Mouse (Mus musculus): ENCODE results near the gene Necap1. TPM values are rescaled to one million over a fixed set of nuclear protein-coding genes. Genes with fewer than 3 reads are reported as not detected.

Gene Necap1
- 53.9 and 54.3 TPM in 2 replicates for polyA plus RNA-seq (2014; fragmentation: Nextera tagmentation; extraction: Ambion mirVana)

GRCm38 (mm10) chr6:122873871-122874719 is at the start of gene Necap1:
Gene Necap1 (plus strand): TSS chr6:122874474.
- no peaks in the 10 kb centered on the region for H3K27me3 ChIP-seq (ENCODE audit: control insufficient read depth, insufficient read depth, low read length)
- no peaks in the 10 kb centered on the region for H3K9me3 ChIP-seq (ENCODE audit: control insufficient read depth, low read depth, low read length)
- H3K4me3 ChIP-seq (ENCODE audit: low read depth, low read length): peak within 1 kb of the TSS; percentile 77
- 7% methylated on average over 43 of the region's 43 CpGs for WGBS
- H3K9ac ChIP-seq (replicated peaks; ENCODE audit: low read depth, low read length): peak within 1 kb of the TSS; percentile 84
- H3K4me2 ChIP-seq (replicated peaks; ENCODE audit: low read depth, low read length): peak within 1 kb of the TSS; percentile 54
- H3K4me1 ChIP-seq (ENCODE audit: control insufficient read depth, insufficient read depth, low read length): peaks cover 7% of the 10 kb centered on the region
- peaks cover 9% of the 10 kb centered on the region; the same call in 1 of the 2 replicates for H3K36me3 ChIP-seq (ENCODE audit: control insufficient read depth, insufficient read depth, low read length)
- H3K27ac ChIP-seq (ENCODE audit: low read length): peak within 1 kb of the TSS; percentile 80
- ATAC-seq (ENCODE audit: insufficient number of reproducible peaks, insufficient read depth, low FRiP score, low read depth): peak; percentile 94

GRCm38 (mm10) chr6:122825166-122825565 is 49.1 kb upstream of the Necap1 start:
- Histone ChIP-seq H3K27me3 (ENCODE audit: control insufficient read depth, insufficient read depth, low read length) (no peaks in the 10 kb centered on the region), H3K27ac (ENCODE audit: low read length) (no peak overlapping the region), H3K4me2 (replicated peaks; ENCODE audit: low read depth, low read length) (no peak overlapping the region), H3K9ac (replicated peaks; ENCODE audit: low read depth, low read length) (no peak overlapping the region), H3K4me1 (ENCODE audit: control insufficient read depth, insufficient read depth, low read length) (peaks cover 23% of the 10 kb centered on the region), H3K9me3 (ENCODE audit: control insufficient read depth, low read depth, low read length) (no peaks in the 10 kb centered on the region), H3K4me3 (ENCODE audit: low read depth, low read length) (no peak overlapping the region), H3K36me3 (ENCODE audit: control insufficient read depth, insufficient read depth, low read length) (peaks cover 3% of the 10 kb centered on the region; the same call in 1 of the 2 replicates)
- 86% methylated on average over 9 of the region's 9 CpGs for WGBS
- no peak for ATAC-seq (ENCODE audit: insufficient number of reproducible peaks, insufficient read depth, low FRiP score, low read depth)

GRCm38 (mm10) chr6:122825923-122826742 is 48.1 kb upstream of the Necap1 start:
- ATAC-seq (ENCODE audit: insufficient number of reproducible peaks, insufficient read depth, low FRiP score, low read depth): peak; percentile 94
- peak overlapping the region; percentile 29 for H3K4me3 ChIP-seq (ENCODE audit: low read depth, low read length)
- WGBS: 1% methylated on average over 29 of the region's 29 CpGs
- H3K27me3 ChIP-seq (ENCODE audit: control insufficient read depth, insufficient read depth, low read length): no peaks in the 10 kb centered on the region
- peak overlapping the region; percentile 72; the same call in 1 of the 2 replicates for H3K27ac ChIP-seq (ENCODE audit: low read length)
- peaks cover 3% of the 10 kb centered on the region; the same call in 1 of the 2 replicates for H3K36me3 ChIP-seq (ENCODE audit: control insufficient read depth, insufficient read depth, low read length)
- H3K9ac ChIP-seq (replicated peaks; ENCODE audit: low read depth, low read length): peak overlapping the region; percentile 4; the same call in 1 of the 2 replicates
- H3K4me1 ChIP-seq (ENCODE audit: control insufficient read depth, insufficient read depth, low read length): peaks cover 15% of the 10 kb centered on the region
- peak overlapping the region; percentile 76 for H3K4me2 ChIP-seq (replicated peaks; ENCODE audit: low read depth, low read length)
- H3K9me3 ChIP-seq (ENCODE audit: control insufficient read depth, low read depth, low read length): no peaks in the 10 kb centered on the region

GRCm38 (mm10) chr6:122828086-122828485 is 46.2 kb upstream of the Necap1 start:
- H3K27me3 ChIP-seq (ENCODE audit: control insufficient read depth, insufficient read depth, low read length): no peaks in the 10 kb centered on the region
- no peaks in the 10 kb centered on the region for H3K9me3 ChIP-seq (ENCODE audit: control insufficient read depth, low read depth, low read length)
- no peak for ATAC-seq (ENCODE audit: insufficient number of reproducible peaks, insufficient read depth, low FRiP score, low read depth)
- H3K4me1 ChIP-seq (ENCODE audit: control insufficient read depth, insufficient read depth, low read length): peaks cover 11% of the 10 kb centered on the region
- no peak overlapping the region for H3K4me2 ChIP-seq (replicated peaks; ENCODE audit: low read depth, low read length)
- H3K27ac ChIP-seq (ENCODE audit: low read length): no peak overlapping the region
- WGBS: 48% methylated on average over 13 of the region's 13 CpGs
- H3K36me3 ChIP-seq (ENCODE audit: control insufficient read depth, insufficient read depth, low read length): peaks cover 4% of the 10 kb centered on the region; the same call in 1 of the 2 replicates
- no peak overlapping the region for H3K9ac ChIP-seq (replicated peaks; ENCODE audit: low read depth, low read length)
- no peak overlapping the region for H3K4me3 ChIP-seq (ENCODE audit: low read depth, low read length)

- 75% methylated on average over 7 of the region's 7 CpGs for WGBS
- Histone ChIP-seq H3K4me2 (replicated peaks; ENCODE audit: low read depth, low read length) (no peak overlapping the region), H3K9ac (replicated peaks; ENCODE audit: low read depth, low read length) (no peak overlapping the region), H3K27me3 (ENCODE audit: control insufficient read depth, insufficient read depth, low read length) (no peaks in the 10 kb centered on the region), H3K36me3 (ENCODE audit: control insufficient read depth, insufficient read depth, low read length) (peaks cover 35% of the 10 kb centered on the region), H3K4me3 (ENCODE audit: low read depth, low read length) (no peak overlapping the region), H3K27ac (ENCODE audit: low read length) (no peak overlapping the region), H3K9me3 (ENCODE audit: control insufficient read depth, low read depth, low read length) (no peaks in the 10 kb centered on the region), H3K4me1 (ENCODE audit: control insufficient read depth, insufficient read depth, low read length) (no peaks in the 10 kb centered on the region)
- no peak for ATAC-seq (ENCODE audit: insufficient number of reproducible peaks, insufficient read depth, low FRiP score, low read depth)
Measured at GRCm38 (mm10) chr6:122832880-122833279, 41.4 kb upstream of the Necap1 start.

GRCm38 (mm10) chr6:122834365-122834764 is 39.9 kb upstream of the Necap1 start:
- Histone ChIP-seq H3K9ac (replicated peaks; ENCODE audit: low read depth, low read length) (no peak overlapping the region), H3K27me3 (ENCODE audit: control insufficient read depth, insufficient read depth, low read length) (no peaks in the 10 kb centered on the region), H3K27ac (ENCODE audit: low read length) (no peak overlapping the region), H3K4me3 (ENCODE audit: low read depth, low read length) (no peak overlapping the region), H3K9me3 (ENCODE audit: control insufficient read depth, low read depth, low read length) (no peaks in the 10 kb centered on the region), H3K4me2 (replicated peaks; ENCODE audit: low read depth, low read length) (no peak overlapping the region), H3K4me1 (ENCODE audit: control insufficient read depth, insufficient read depth, low read length) (no peaks in the 10 kb centered on the region), H3K36me3 (ENCODE audit: control insufficient read depth, insufficient read depth, low read length) (peaks cover 37% of the 10 kb centered on the region)
- 60% methylated on average over 4 of the region's 4 CpGs for WGBS
- no peak for ATAC-seq (ENCODE audit: insufficient number of reproducible peaks, insufficient read depth, low FRiP score, low read depth)

GRCm38 (mm10) chr6:122836974-122837373 is 37.3 kb upstream of the Necap1 start:
- no peak for ATAC-seq (ENCODE audit: insufficient number of reproducible peaks, insufficient read depth, low FRiP score, low read depth)
- Histone ChIP-seq H3K4me1 (ENCODE audit: control insufficient read depth, insufficient read depth, low read length) (no peaks in the 10 kb centered on the region), H3K9ac (replicated peaks; ENCODE audit: low read depth, low read length) (no peak overlapping the region), H3K27me3 (ENCODE audit: control insufficient read depth, insufficient read depth, low read length) (no peaks in the 10 kb centered on the region), H3K9me3 (ENCODE audit: control insufficient read depth, low read depth, low read length) (no peaks in the 10 kb centered on the region), H3K4me3 (ENCODE audit: low read depth, low read length) (no peak overlapping the region), H3K4me2 (replicated peaks; ENCODE audit: low read depth, low read length) (no peak overlapping the region), H3K36me3 (ENCODE audit: control insufficient read depth, insufficient read depth, low read length) (peaks cover 51% of the 10 kb centered on the region), H3K27ac (ENCODE audit: low read length) (no peak overlapping the region)
- 98% methylated on average over 3 of the region's 3 CpGs for WGBS

- peaks cover 51% of the 10 kb centered on the region for H3K36me3 ChIP-seq (ENCODE audit: control insufficient read depth, insufficient read depth, low read length)
- no peaks in the 10 kb centered on the region for H3K9me3 ChIP-seq (ENCODE audit: control insufficient read depth, low read depth, low read length)
- H3K27ac ChIP-seq (ENCODE audit: low read length): no peak overlapping the region
- H3K4me1 ChIP-seq (ENCODE audit: control insufficient read depth, insufficient read depth, low read length): no peaks in the 10 kb centered on the region
- no peak overlapping the region for H3K9ac ChIP-seq (replicated peaks; ENCODE audit: low read depth, low read length)
- no peaks in the 10 kb centered on the region for H3K27me3 ChIP-seq (ENCODE audit: control insufficient read depth, insufficient read depth, low read length)
- H3K4me2 ChIP-seq (replicated peaks; ENCODE audit: low read depth, low read length): no peak overlapping the region
- H3K4me3 ChIP-seq (ENCODE audit: low read depth, low read length): no peak overlapping the region
- WGBS: 89% methylated on average over 5 of the region's 5 CpGs
- ATAC-seq (ENCODE audit: insufficient number of reproducible peaks, insufficient read depth, low FRiP score, low read depth): no peak
Measured at GRCm38 (mm10) chr6:122837539-122837938, 36.7 kb upstream of the Necap1 start.

All from stomach, embryonic 14.5 days (tissue).